In genomic region chr7:144248686-144249422, GRCm38 (mm10) we compare ENCODE assay signal across 21 mouse cellular contexts.
DNase-seq lines count a peak whose midpoint lies in the region; ATAC-seq and TF ChIP-seq lines count a peak whose summit lies in the region.
"Had no signal": no experiment of that assay in that cellular context is flagged by ENCODE, and none has a peak within 500 bp of the region (broad histone marks: within the 10 kb centered on the region; RNA-seq: fewer than 3 reads in every experiment).

No protein-coding gene starts in this region.

- peak; percentile 45 for TF ChIP-seq CTCF in forebrain, postnatal 0 days (IDR thresholded peaks at IDR 0.05; ENCODE audit: low read depth)
- TF ChIP-seq CTCF in liver, postnatal 0 days (IDR thresholded peaks at IDR 0.05; ENCODE audit: low read depth) = peak; percentile 14; the same call in 1 of the 2 replicates
- no peak for TF ChIP-seq CTCF in ES-Bruce4 (IDR thresholded peaks at IDR 0.05; ENCODE audit: low read depth, low read length)
- TF ChIP-seq CTCF in brain, embryonic 14.5 days (IDR thresholded peaks at IDR 0.05; ENCODE audit: borderline replicate concordance, extremely low read depth, insufficient read depth, insufficient read length) = peak; percentile 24; the same call in 1 of the 2 replicates

- no peak for ATAC-seq in forebrain, postnatal 0 days
- ATAC-seq in forebrain, embryonic 16.5 days = no peak
- no peak for ATAC-seq in liver, postnatal 0 days
- ATAC-seq in liver, embryonic 12.5 days = no peak
- ATAC-seq: intestine, embryonic 15.5 days; midbrain, embryonic 16.5 days had no signal

- WGBS in forebrain, postnatal 0 days = 57% methylated on average over 2 of the region's 2 CpGs
- WGBS in forebrain, embryonic 16.5 days = 40% methylated on average over 2 of the region's 2 CpGs
- WGBS in liver, postnatal 0 days (ENCODE audit: insufficient replicate concordance) = 45% methylated on average over 2 of the region's 2 CpGs
- WGBS in liver, embryonic 12.5 days (ENCODE audit: insufficient replicate concordance) = 35% methylated on average over 2 of the region's 2 CpGs

- no peaks in the 10 kb centered on the region for H3K9me3 ChIP-seq in forebrain, postnatal 0 days (ENCODE audit: low read length)
- H3K9me3 ChIP-seq in forebrain, embryonic 16.5 days (ENCODE audit: control insufficient read depth, low read length) = no peaks in the 10 kb centered on the region
- no peaks in the 10 kb centered on the region for H3K9me3 ChIP-seq in liver, postnatal 0 days (ENCODE audit: low read length)
- no peaks in the 10 kb centered on the region for H3K9me3 ChIP-seq in liver, embryonic 12.5 days (replicated peaks)
- H3K9me3 ChIP-seq in ES-Bruce4 (replicated peaks; ENCODE audit: control insufficient read depth, insufficient read depth, low read length, poor library complexity, severe bottlenecking) = no peaks in the 10 kb centered on the region
- H3K9me3 ChIP-seq: forebrain, embryonic 12.5 days; heart, embryonic 13.5 days; intestine, embryonic 15.5 days; kidney, embryonic 15.5 days; stomach, embryonic 15.5 days had no signal

- H3K4me2 ChIP-seq in forebrain, postnatal 0 days (ENCODE audit: low read depth) = no peak overlapping the region
- no peak overlapping the region for H3K4me2 ChIP-seq in forebrain, embryonic 16.5 days (ENCODE audit: low read length)
- no peak overlapping the region for H3K4me2 ChIP-seq in liver, postnatal 0 days (ENCODE audit: low read depth, low read length)
- no peak overlapping the region for H3K4me2 ChIP-seq in liver, embryonic 12.5 days
- H3K4me2 ChIP-seq: forebrain, embryonic 12.5 days; heart, embryonic 13.5 days; hindbrain, embryonic 14.5 days; intestine, embryonic 15.5 days; kidney, embryonic 15.5 days; stomach, embryonic 15.5 days had no signal

- H3K4me1 ChIP-seq in forebrain, postnatal 0 days (ENCODE audit: insufficient read depth) = peaks cover 8% of the 10 kb centered on the region; the same call in 1 of the 2 replicates
- peaks cover 10% of the 10 kb centered on the region for H3K4me1 ChIP-seq in forebrain, embryonic 16.5 days (replicated peaks; ENCODE audit: control insufficient read depth, insufficient read depth, low read length)
- H3K4me1 ChIP-seq in liver, postnatal 0 days (ENCODE audit: insufficient read depth) = no peaks in the 10 kb centered on the region
- no peaks in the 10 kb centered on the region for H3K4me1 ChIP-seq in liver, embryonic 12.5 days
- H3K4me1 ChIP-seq in ES-Bruce4 (ENCODE audit: control insufficient read depth, insufficient read depth, low read length) = no peaks in the 10 kb centered on the region
- H3K4me1 ChIP-seq: forebrain, embryonic 12.5 days; heart, embryonic 13.5 days; intestine, embryonic 15.5 days; kidney, embryonic 15.5 days; stomach, embryonic 15.5 days had no signal

- TF ChIP-seq EP300 in liver, postnatal 0 days (IDR thresholded peaks at IDR 0.05; ENCODE audit: low read depth) = no peak
- no peak for TF ChIP-seq EP300 in ES-Bruce4 (IDR thresholded peaks at IDR 0.05; ENCODE audit: insufficient read depth, low read depth, low read length)

- no peaks in the 10 kb centered on the region for H3K36me3 ChIP-seq in forebrain, postnatal 0 days (ENCODE audit: insufficient read depth)
- no peaks in the 10 kb centered on the region for H3K36me3 ChIP-seq in forebrain, embryonic 16.5 days (ENCODE audit: control insufficient read depth, insufficient read depth)
- no peaks in the 10 kb centered on the region for H3K36me3 ChIP-seq in liver, postnatal 0 days (replicated peaks; ENCODE audit: insufficient read depth, low read length)
- H3K36me3 ChIP-seq in liver, embryonic 12.5 days = no peaks in the 10 kb centered on the region
- no peaks in the 10 kb centered on the region for H3K36me3 ChIP-seq in ES-Bruce4 (ENCODE audit: control insufficient read depth, insufficient read depth, low read length, poor library complexity, severe bottlenecking)
- H3K36me3 ChIP-seq: forebrain, embryonic 12.5 days; heart, embryonic 13.5 days; intestine, embryonic 15.5 days; kidney, embryonic 15.5 days; stomach, embryonic 15.5 days had no signal

- H3K9ac ChIP-seq in forebrain, postnatal 0 days = no peak overlapping the region
- no peak overlapping the region for H3K9ac ChIP-seq in forebrain, embryonic 16.5 days (replicated peaks; ENCODE audit: low read depth, low read length)
- no peak overlapping the region for H3K9ac ChIP-seq in liver, postnatal 0 days (replicated peaks)
- H3K9ac ChIP-seq in liver, embryonic 12.5 days = no peak overlapping the region
- no peak overlapping the region for H3K9ac ChIP-seq in ES-Bruce4 (ENCODE audit: low read depth, poor library complexity, severe bottlenecking)
- H3K9ac ChIP-seq: forebrain, embryonic 12.5 days; heart, embryonic 13.5 days; hindbrain, embryonic 14.5 days; intestine, embryonic 15.5 days; kidney, embryonic 15.5 days; stomach, embryonic 15.5 days had no signal

- DNase-seq in forebrain, postnatal 0 days = no peak
- DNase-seq in liver, postnatal 0 days = no peak
- DNase-seq in brain, embryonic 14.5 days (ENCODE audit: low read depth) = no peak
- DNase-seq in gastrocnemius, postnatal 36 days = no peak
- no peak for DNase-seq in frontal cortex, adult 2 months (ENCODE audit: extremely low spot score in 1 of 2, low spot score in 1 of 2)
- DNase-seq: adrenal gland, adult 8-10 months; cerebellum, adult 11 months; cerebellum, postnatal 10 days; left cerebral cortex, postnatal 4 days; liver; lung, adult 18-20 months had no signal

- no peak overlapping the region for H3K4me3 ChIP-seq in forebrain, postnatal 0 days (ENCODE audit: low read depth, low read length)
- no peak overlapping the region for H3K4me3 ChIP-seq in forebrain, embryonic 16.5 days (replicated peaks; ENCODE audit: low read length)
- H3K4me3 ChIP-seq in liver, postnatal 0 days (ENCODE audit: low read depth, low read length) = no peak overlapping the region
- no peak overlapping the region for H3K4me3 ChIP-seq in liver, embryonic 12.5 days
- no peak overlapping the region for H3K4me3 ChIP-seq in ES-Bruce4 (ENCODE audit: low read depth, low read length)
- H3K4me3 ChIP-seq: forebrain, embryonic 12.5 days; heart, embryonic 13.5 days; intestine, embryonic 15.5 days; kidney, embryonic 15.5 days; stomach, embryonic 15.5 days had no signal

- no peaks in the 10 kb centered on the region for H3K27me3 ChIP-seq in forebrain, postnatal 0 days (ENCODE audit: insufficient read depth, low read length)
- no peaks in the 10 kb centered on the region for H3K27me3 ChIP-seq in forebrain, embryonic 16.5 days (replicated peaks; ENCODE audit: control insufficient read depth, insufficient read depth, low read length)
- no peaks in the 10 kb centered on the region for H3K27me3 ChIP-seq in liver, postnatal 0 days (ENCODE audit: insufficient read depth, low read length)
- no peaks in the 10 kb centered on the region for H3K27me3 ChIP-seq in liver, embryonic 12.5 days (replicated peaks)
- no peaks in the 10 kb centered on the region for H3K27me3 ChIP-seq in ES-Bruce4 (ENCODE audit: control insufficient read depth, insufficient read depth, low read length, poor library complexity, severe bottlenecking)
- H3K27me3 ChIP-seq: forebrain, embryonic 12.5 days; intestine, embryonic 15.5 days; kidney, embryonic 15.5 days; stomach, embryonic 15.5 days had no signal

- TF ChIP-seq POLR2A in ES-Bruce4 (IDR thresholded peaks at IDR 0.05; ENCODE audit: insufficient read depth, low read length) = no peak
- TF ChIP-seq POLR2A in brain, embryonic 14.5 days (IDR thresholded peaks at IDR 0.05; ENCODE audit: borderline replicate concordance, extremely low read depth, insufficient read depth, insufficient read length, poor library complexity, severe bottlenecking) = no peak

- H3K27ac ChIP-seq in forebrain, postnatal 0 days (ENCODE audit: low read depth, low read length) = no peak overlapping the region
- no peak overlapping the region for H3K27ac ChIP-seq in forebrain, embryonic 16.5 days (ENCODE audit: low read length)
- H3K27ac ChIP-seq in liver, postnatal 0 days (ENCODE audit: low read depth) = no peak overlapping the region
- no peak overlapping the region for H3K27ac ChIP-seq in liver, embryonic 12.5 days
- peak overlapping the region; percentile 53 for H3K27ac ChIP-seq in ES-Bruce4 (ENCODE audit: insufficient read depth, low read length)
- H3K27ac ChIP-seq: forebrain, embryonic 12.5 days; heart, embryonic 13.5 days; hindbrain, embryonic 14.5 days; intestine, embryonic 15.5 days; kidney, embryonic 15.5 days; stomach, embryonic 15.5 days had no signal

- intact Hi-C loops in gastrocnemius, postnatal 36 days (cut with DNase I) = no loop called here
